Mouse (Mus musculus): ENCODE results near the gene Pan3.

GRCm38 (mm10) chr5:147417986-147418385 is 12.0 kb upstream of the Pan3 start:
- TF ChIP-seq CTCF (IDR thresholded peaks at IDR 0.05; ENCODE audit: low read depth) (no peak), EP300 (IDR thresholded peaks at IDR 0.05; ENCODE audit: low read depth) (no peak)

All from heart, postnatal 0 days (tissue).